Mouse (Mus musculus) left cerebral cortex, adult 8-10 months (tissue): ENCODE data around the gene Zfp810. TPM values are rescaled to one million over a fixed set of nuclear protein-coding genes. Genes with fewer than 3 reads are reported as not detected.
A peak's percentile ranks its signal among the peaks of the same experiment; 100 is the strongest.
"Not testable (repeated sequence)": the region's sequence is repeated elsewhere in the genome, so short reads cannot be mapped to it uniquely, and the experiment has no call there.

ENCODE experiments used
- DNase-seq, 2 experiments: peaks; one replicate each; pipeline ENCODE4 v3.0.0; 2022; ENCODE audit warnings: low spot score in 2 of 2
- total RNA-seq, 4 experiments: library from RNA; stranded (reverse); gene quantifications; 2 replicates each; pipeline ENCODE4 v1.2.4; 2022

The Zfp810 gene
- 10 to 100 TPM; 15.5 to 21.8 (median 18.2) TPM for total RNA-seq

- DNase-seq, result peak; percentile 78 to 94
Observed at GRCm38 (mm10) chr9:22307156-22307919, at the start of gene Zfp810. Zfp810 (minus strand) TSS chr9:22307648.

- no peak for DNase-seq
Observed at GRCm38 (mm10) chr9:22355919-22356318, 48.5 kb upstream of the Zfp810 start.

GRCm38 (mm10) chr9:22353901-22354300 lies 46.5 kb upstream of the Zfp810 start:
- DNase-seq, result no peak

- no peak for DNase-seq
Observed at GRCm38 (mm10) chr9:22353465-22353864, 46.0 kb upstream of the Zfp810 start.

- no peak for DNase-seq
Observed at GRCm38 (mm10) chr9:22340331-22340730, 32.9 kb upstream of the Zfp810 start.

- no peak for DNase-seq
Observed at GRCm38 (mm10) chr9:22337217-22337616, 29.8 kb upstream of the Zfp810 start.

- DNase-seq, result peak; percentile 54 to 59
Observed at GRCm38 (mm10) chr9:22327475-22328387, 20.3 kb upstream of the Zfp810 start.

- no peak for DNase-seq
Observed at GRCm38 (mm10) chr9:22327099-22327474, 19.6 kb upstream of the Zfp810 start.

GRCm38 (mm10) chr9:22324579-22324978 lies 17.1 kb upstream of the Zfp810 start:
- DNase-seq, result no peak

- DNase-seq, result no peak
Observed at GRCm38 (mm10) chr9:22322381-22323211, 15.1 kb upstream of the Zfp810 start.

- no peak for DNase-seq
Observed at GRCm38 (mm10) chr9:22319109-22319508, 11.7 kb upstream of the Zfp810 start.

- not testable (repeated sequence) for DNase-seq
Observed at GRCm38 (mm10) chr9:22316047-22316446, 8.6 kb upstream of the Zfp810 start.

- DNase-seq, result no peak
Observed at GRCm38 (mm10) chr9:22314066-22314465, 6.6 kb upstream of the Zfp810 start.

GRCm38 (mm10) chr9:22313218-22313617 lies 5.8 kb upstream of the Zfp810 start:
- DNase-seq, result no peak

GRCm38 (mm10) chr9:22309651-22310050 lies 2.2 kb upstream of the Zfp810 start:
- DNase-seq, result no peak

GRCm38 (mm10) chr9:22307920-22308262 lies 443 bp upstream of the Zfp810 start:
- not testable (repeated sequence) for DNase-seq

GRCm38 (mm10) chr9:22306726-22307125 lies 722 bp downstream of the Zfp810 start:
- no peak for DNase-seq

GRCm38 (mm10) chr9:22302199-22302598 lies 5.2 kb downstream of the Zfp810 start:
- no peak for DNase-seq

GRCm38 (mm10) chr9:22278733-22279132 lies 28.7 kb downstream of the Zfp810 start:
- no peak for DNase-seq

GRCm38 (mm10) chr9:22268886-22269285 lies 38.6 kb downstream of the Zfp810 start:
- DNase-seq, result no peak

- no peak for DNase-seq
Observed at GRCm38 (mm10) chr9:22262611-22263010, 44.8 kb downstream of the Zfp810 start.

GRCm38 (mm10) chr9:22261594-22261993 lies 45.9 kb downstream of the Zfp810 start:
- no peak for DNase-seq
